In genomic region chr5:41546909-41547308, GRCm38 (mm10) we compare ENCODE assay signal across 33 mouse cellular contexts.
DNase-seq lines count a peak whose midpoint lies in the region; ATAC-seq and TF ChIP-seq lines count a peak whose summit lies in the region.
"Had no signal": no experiment of that assay in that cellular context is flagged by ENCODE, and none has a peak within 500 bp of the region (broad histone marks: within the 10 kb centered on the region; RNA-seq: fewer than 3 reads in every experiment).

No protein-coding gene starts in this region.

- TF ChIP-seq CTCF in kidney, adult 2 months (conservative IDR thresholded peaks at IDR 0.05; ENCODE audit: insufficient read depth, insufficient read length, low read depth, low read length), result no peak

- H3K4me2 ChIP-seq in hindbrain, embryonic 11.5 days (replicated peaks; ENCODE audit: low read depth, low read length), result no peak overlapping the region
- no peak overlapping the region for H3K4me2 ChIP-seq in hindbrain, embryonic 12.5 days (replicated peaks)
- H3K4me2 ChIP-seq in kidney, embryonic 16.5 days (replicated peaks; ENCODE audit: low read depth, low read length), result no peak overlapping the region
- no peak overlapping the region for H3K4me2 ChIP-seq in intestine, embryonic 15.5 days (replicated peaks)
- H3K4me2 ChIP-seq: embryonic facial prominence, embryonic 15.5 days; forebrain, embryonic 12.5 days; heart, embryonic 13.5 days; liver, embryonic 13.5 days; midbrain, embryonic 15.5 days; neural tube, embryonic 15.5 days; stomach, embryonic 15.5 days had no signal

- DNase-seq in hindbrain, embryonic 11.5 days (ENCODE audit: low spot score), result no peak
- DNase-seq in kidney, adult 2 months, result no peak
- peak; percentile 26 for DNase-seq in adipocyte (ENCODE audit: low spot score)
- no peak for DNase-seq in layer of hippocampus, adult 9-11 months
- DNase-seq: adrenal gland, adult 8-10 months; B cell, adult 2 months; cerebellum, adult 11 months; cerebellum, adult 9-10 months; cerebellum, postnatal 36 days; forebrain, postnatal 0 days; heart, postnatal 10 days; kidney, adult 8-10 months; left cerebral cortex, postnatal 4 days; liver, embryonic 13.5 days; lung, adult 18-20 months; lung, postnatal 14 days; retina, postnatal 1 day; right cerebral cortex, postnatal 14 days; thymus, postnatal 25 days had no signal

- H3K9me3 ChIP-seq in hindbrain, embryonic 11.5 days (ENCODE audit: control insufficient read depth, low read length), result no peaks in the 10 kb centered on the region
- H3K9me3 ChIP-seq in hindbrain, embryonic 12.5 days (replicated peaks), result no peaks in the 10 kb centered on the region
- no peaks in the 10 kb centered on the region for H3K9me3 ChIP-seq in kidney, embryonic 16.5 days (ENCODE audit: low read length)
- H3K9me3 ChIP-seq in intestine, embryonic 15.5 days, result no peaks in the 10 kb centered on the region
- H3K9me3 ChIP-seq: embryonic facial prominence, embryonic 10.5 days; embryonic facial prominence, embryonic 15.5 days; forebrain, embryonic 12.5 days; heart, embryonic 13.5 days; hindbrain, embryonic 10.5 days; liver, embryonic 13.5 days; midbrain, embryonic 10.5 days; midbrain, embryonic 15.5 days; neural tube, embryonic 15.5 days; stomach, embryonic 15.5 days had no signal

- H3K4me3 ChIP-seq in hindbrain, embryonic 11.5 days (ENCODE audit: low read depth, low read length), result no peak overlapping the region
- no peak overlapping the region for H3K4me3 ChIP-seq in hindbrain, embryonic 12.5 days
- H3K4me3 ChIP-seq in kidney, embryonic 16.5 days (ENCODE audit: low read length), result no peak overlapping the region
- H3K4me3 ChIP-seq in kidney, adult 2 months (ENCODE audit: insufficient read depth, low read depth, low read length), result no peak overlapping the region
- H3K4me3 ChIP-seq in intestine, embryonic 15.5 days (replicated peaks), result no peak overlapping the region
- H3K4me3 ChIP-seq: embryonic facial prominence, embryonic 10.5 days; embryonic facial prominence, embryonic 15.5 days; forebrain, embryonic 12.5 days; heart, embryonic 13.5 days; hindbrain, embryonic 10.5 days; liver, embryonic 13.5 days; midbrain, embryonic 10.5 days; midbrain, embryonic 15.5 days; neural tube, embryonic 15.5 days; stomach, embryonic 15.5 days had no signal

- no peaks in the 10 kb centered on the region for H3K27me3 ChIP-seq in hindbrain, embryonic 11.5 days (ENCODE audit: control insufficient read depth, insufficient read depth, low read length)
- no peaks in the 10 kb centered on the region for H3K27me3 ChIP-seq in hindbrain, embryonic 12.5 days
- H3K27me3 ChIP-seq in kidney, embryonic 16.5 days (ENCODE audit: insufficient read depth, low read length), result no peaks in the 10 kb centered on the region
- no peaks in the 10 kb centered on the region for H3K27me3 ChIP-seq in kidney, adult 2 months (replicated peaks; ENCODE audit: control insufficient read depth, insufficient read depth, low read length)
- no peaks in the 10 kb centered on the region for H3K27me3 ChIP-seq in intestine, embryonic 15.5 days (replicated peaks)
- H3K27me3 ChIP-seq: embryonic facial prominence, embryonic 15.5 days; forebrain, embryonic 12.5 days; heart, embryonic 13.5 days; liver, embryonic 13.5 days; midbrain, embryonic 15.5 days; neural tube, embryonic 15.5 days; stomach, embryonic 15.5 days had no signal

- WGBS in hindbrain, embryonic 11.5 days, result 66% methylated on average over 4 of the region's 4 CpGs
- 64% methylated on average over 4 of the region's 4 CpGs for WGBS in hindbrain, embryonic 12.5 days
- WGBS in kidney, embryonic 16.5 days, result 7% methylated on average over 4 of the region's 4 CpGs
- WGBS in kidney, adult 2 months, result 9% methylated on average over 4 of the region's 4 CpGs
- 15% methylated on average over 4 of the region's 4 CpGs for WGBS in intestine, embryonic 15.5 days

- ATAC-seq in hindbrain, embryonic 11.5 days (ENCODE audit: low FRiP score), result 0 out of 2 replicates have a peak, but pooled peaks have one; percentile 40
- no peak for ATAC-seq in hindbrain, embryonic 12.5 days (ENCODE audit: low FRiP score)
- peak; percentile 84; the same call in 1 of the 2 replicates for ATAC-seq in kidney, embryonic 16.5 days (ENCODE audit: low FRiP score, low TSS enrichment)
- ATAC-seq in intestine, embryonic 15.5 days, result peak; percentile 81
- ATAC-seq: activated CD4-positive, CD25-positive, alpha-beta regulatory T cell, adult 4 months; forebrain, postnatal 0 days; hindbrain, postnatal 0 days; midbrain, embryonic 15.5 days had no signal

- H3K4me1 ChIP-seq in hindbrain, embryonic 11.5 days (replicated peaks; ENCODE audit: control insufficient read depth, insufficient read depth, low read length), result no peaks in the 10 kb centered on the region
- H3K4me1 ChIP-seq in hindbrain, embryonic 12.5 days, result no peaks in the 10 kb centered on the region
- H3K4me1 ChIP-seq in kidney, embryonic 16.5 days (ENCODE audit: insufficient read depth, low read length), result no peaks in the 10 kb centered on the region
- no peaks in the 10 kb centered on the region for H3K4me1 ChIP-seq in kidney, adult 2 months (ENCODE audit: control insufficient read depth, insufficient read depth, low read length)
- no peaks in the 10 kb centered on the region for H3K4me1 ChIP-seq in intestine, embryonic 15.5 days (replicated peaks)
- H3K4me1 ChIP-seq: embryonic facial prominence, embryonic 10.5 days; embryonic facial prominence, embryonic 15.5 days; forebrain, embryonic 12.5 days; heart, embryonic 13.5 days; hindbrain, embryonic 10.5 days; liver, embryonic 13.5 days; midbrain, embryonic 10.5 days; midbrain, embryonic 15.5 days; neural tube, embryonic 15.5 days; stomach, embryonic 15.5 days had no signal

- no peaks in the 10 kb centered on the region for H3K36me3 ChIP-seq in hindbrain, embryonic 11.5 days (ENCODE audit: control insufficient read depth, insufficient read depth, low read length)
- H3K36me3 ChIP-seq in hindbrain, embryonic 12.5 days, result no peaks in the 10 kb centered on the region
- H3K36me3 ChIP-seq in kidney, embryonic 16.5 days (ENCODE audit: insufficient read depth, low read length), result no peaks in the 10 kb centered on the region
- H3K36me3 ChIP-seq in kidney, adult 2 months (ENCODE audit: control insufficient read depth, insufficient read depth, low read length), result no peaks in the 10 kb centered on the region
- H3K36me3 ChIP-seq in intestine, embryonic 15.5 days, result no peaks in the 10 kb centered on the region
- H3K36me3 ChIP-seq: embryonic facial prominence, embryonic 10.5 days; embryonic facial prominence, embryonic 15.5 days; forebrain, embryonic 12.5 days; heart, embryonic 13.5 days; hindbrain, embryonic 10.5 days; liver, embryonic 13.5 days; midbrain, embryonic 10.5 days; midbrain, embryonic 15.5 days; neural tube, embryonic 15.5 days; stomach, embryonic 15.5 days had no signal

- TF ChIP-seq POLR2A in kidney, adult 2 months (IDR thresholded peaks at IDR 0.05; ENCODE audit: low read depth, low read length), result no peak

- no peak overlapping the region for H3K27ac ChIP-seq in hindbrain, embryonic 11.5 days (ENCODE audit: low read depth, low read length)
- no peak overlapping the region for H3K27ac ChIP-seq in hindbrain, embryonic 12.5 days
- H3K27ac ChIP-seq in kidney, embryonic 16.5 days (ENCODE audit: low read length), result no peak overlapping the region
- H3K27ac ChIP-seq in kidney, adult 2 months (ENCODE audit: insufficient read depth, low read depth, low read length), result no peak overlapping the region
- H3K27ac ChIP-seq in intestine, embryonic 15.5 days, result no peak overlapping the region
- H3K27ac ChIP-seq: embryonic facial prominence, embryonic 10.5 days; embryonic facial prominence, embryonic 15.5 days; forebrain, embryonic 12.5 days; heart, embryonic 13.5 days; hindbrain, embryonic 10.5 days; hindbrain, postnatal 0 days; liver, embryonic 13.5 days; midbrain, embryonic 10.5 days; midbrain, embryonic 15.5 days; neural tube, embryonic 15.5 days; stomach, embryonic 15.5 days had no signal

- H3K9ac ChIP-seq in hindbrain, embryonic 11.5 days (ENCODE audit: low read depth, low read length), result no peak overlapping the region
- H3K9ac ChIP-seq in hindbrain, embryonic 12.5 days, result no peak overlapping the region
- H3K9ac ChIP-seq in kidney, embryonic 16.5 days (replicated peaks; ENCODE audit: low read length), result no peak overlapping the region
- no peak overlapping the region for H3K9ac ChIP-seq in intestine, embryonic 15.5 days
- H3K9ac ChIP-seq: embryonic facial prominence, embryonic 15.5 days; forebrain, embryonic 12.5 days; forebrain, postnatal 0 days; heart, embryonic 13.5 days; liver, embryonic 13.5 days; midbrain, embryonic 15.5 days; neural tube, embryonic 15.5 days; stomach, embryonic 15.5 days had no signal
